9 mouse cellular contexts compared by ENCODE assay signal in genomic region chr19:7017541-7018457, GRCm38 (mm10). TPM values are rescaled to one million over a fixed set of nuclear protein-coding genes. Genes with fewer than 3 reads are reported as not detected.
A peak's percentile ranks its signal among the peaks of the same experiment; 100 is the strongest.
DNase-seq lines count a peak whose midpoint lies in the region; ATAC-seq and TF ChIP-seq lines count a peak whose summit lies in the region.
"Had no signal": no experiment of that assay in that cellular context is flagged by ENCODE, and none has a peak within 500 bp of the region (broad histone marks: within the 10 kb centered on the region; RNA-seq: fewer than 3 reads in every experiment).

No protein-coding gene starts in this region.

- no peak overlapping the region for H3K9ac ChIP-seq in heart, adult 2 months (ENCODE audit: low read depth, low read length)
- no peak overlapping the region for H3K9ac ChIP-seq in lung, postnatal 0 days (replicated peaks; ENCODE audit: low read depth)
- H3K9ac ChIP-seq: neural tube, embryonic 15.5 days had no signal

- no peaks in the 10 kb centered on the region for H3K79me2 ChIP-seq in heart, adult 2 months (replicated peaks; ENCODE audit: control insufficient read depth, insufficient read depth, low read length)

- TF ChIP-seq POLR2A in heart, adult 2 months (IDR thresholded peaks at IDR 0.05; ENCODE audit: insufficient read depth, low read depth, low read length): no peak

- intact Hi-C loops in heart, adult 2 months (cut with DNase I): no loop called here
- intact Hi-C loops in heart, postnatal 25 days (cut with DNase I): no loop called here

- no peaks in the 10 kb centered on the region for H3K36me3 ChIP-seq in heart, adult 2 months (ENCODE audit: control insufficient read depth, insufficient read depth, low read length)
- peaks cover 10% of the 10 kb centered on the region; the same call in 1 of the 2 replicates for H3K36me3 ChIP-seq in lung, postnatal 0 days (ENCODE audit: insufficient read depth, low read length)

- no peak overlapping the region; the same call in 1 of the 2 replicates for H3K27ac ChIP-seq in heart, adult 2 months
- peak overlapping the region; percentile 47 for H3K27ac ChIP-seq in lung, postnatal 0 days (ENCODE audit: low read length)
- H3K27ac ChIP-seq: neural tube, embryonic 15.5 days had no signal

- TF ChIP-seq CTCF in heart, adult 2 months (IDR thresholded peaks at IDR 0.05): no peak
- no peak for TF ChIP-seq CTCF in lung, postnatal 0 days (IDR thresholded peaks at IDR 0.05)

- no peaks in the 10 kb centered on the region for H3K27me3 ChIP-seq in heart, adult 2 months (ENCODE audit: control insufficient read depth, insufficient read depth, low read length)
- no peaks in the 10 kb centered on the region for H3K27me3 ChIP-seq in lung, postnatal 0 days (replicated peaks; ENCODE audit: insufficient read depth, low read length)
- H3K27me3 ChIP-seq: neural tube, embryonic 15.5 days had no signal

- peak; percentile 23 to 45 for DNase-seq in heart, adult 2 months
- no peak for DNase-seq in heart, postnatal 25 days (ENCODE audit: low spot score)
- DNase-seq in lung, postnatal 0 days (ENCODE audit: low spot score): peak; percentile 24
- peak; percentile 49 to 57 for DNase-seq in thymus, adult 18-20 months
- no peak for DNase-seq in urinary bladder, postnatal 14 days (ENCODE audit: low spot score)
- DNase-seq in cerebellum, postnatal 10 days: no peak
- DNase-seq in testis, postnatal 10 days (ENCODE audit: low spot score): no peak

- 0 out of 2 replicates have a peak overlapping the region, but pooled peaks have one; percentile 19 for H3K4me2 ChIP-seq in lung, postnatal 0 days (replicated peaks; ENCODE audit: low read depth, low read length)
- H3K4me2 ChIP-seq: neural tube, embryonic 15.5 days had no signal

- no peaks in the 10 kb centered on the region; the same call in 1 of the 2 replicates for H3K4me1 ChIP-seq in heart, adult 2 months (ENCODE audit: control insufficient read depth, insufficient read depth, low read length)
- H3K4me1 ChIP-seq in lung, postnatal 0 days (ENCODE audit: insufficient read depth, low read depth, low read length): no peaks in the 10 kb centered on the region
- H3K4me1 ChIP-seq: neural tube, embryonic 15.5 days had no signal

- WGBS in heart, adult 2 months: 51% methylated on average over 12 of the region's 12 CpGs
- 63% methylated on average over 12 of the region's 12 CpGs for WGBS in lung, postnatal 0 days

- no peaks in the 10 kb centered on the region for H3K9me3 ChIP-seq in lung, postnatal 0 days (ENCODE audit: low read length)
- H3K9me3 ChIP-seq: neural tube, embryonic 15.5 days had no signal

- ATAC-seq in erythroid progenitor cell, adult 5-6 weeks (replicated peaks; ENCODE audit: low FRiP score, poor library complexity, severe bottlenecking): peak; percentile 84
- ATAC-seq in lung, postnatal 0 days: 0 out of 2 replicates have a peak, but pooled peaks have one; percentile 11

- no peak for TF ChIP-seq EP300 in heart, adult 2 months (IDR thresholded peaks at IDR 0.05; ENCODE audit: insufficient read depth, low read depth, low read length)
- no peak for TF ChIP-seq EP300 in lung, postnatal 0 days (IDR thresholded peaks at IDR 0.05)

- H3K4me3 ChIP-seq in heart, adult 2 months: no peak overlapping the region
- no peak overlapping the region for H3K4me3 ChIP-seq in lung, postnatal 0 days (ENCODE audit: low read depth, low read length)
- H3K4me3 ChIP-seq: neural tube, embryonic 15.5 days had no signal

RNA-seq across cellular contexts. Expression of gene Fermt3, which starts 1.5 kb away (rescaled TPM):
- total RNA-seq in heart, adult 2 months (2021): 1 to 10 TPM; 5.2 to 9.0 TPM
- 4.7 and 7.8 TPM in 2 replicates for polyA plus RNA-seq in heart, adult 2 months (2012; rRNA removed)
- 1 to 10 TPM; 4.4 to 4.7 TPM for total RNA-seq in heart, postnatal 25 days (2021)
- 30.6 and 38.6 TPM in 2 replicates for total RNA-seq in erythroid progenitor cell, adult 5-6 weeks (2015; ENCODE audit: low replicate concordance)
- total RNA-seq in erythroid progenitor cell, adult 5-6 weeks (2017; ENCODE audit: low replicate concordance): 63.9 and 69.1 TPM in 2 replicates
- polyA plus RNA-seq in lung, postnatal 0 days (2015; fragmentation: Nextera tagmentation; extraction: Ambion mirVana): 15.8 and 16.0 TPM in 2 replicates

RNA-seq across cellular contexts. Expression of gene Trpt1, which starts 21.9 kb away (rescaled TPM):
- 10 to 100 TPM; 20.7 to 26.3 TPM for total RNA-seq in heart, adult 2 months (2021)
- 26.4 and 30.7 TPM in 2 replicates for polyA plus RNA-seq in heart, adult 2 months (2012; rRNA removed)
- 10 to 100 TPM; 23.1 to 24.0 TPM for total RNA-seq in heart, postnatal 25 days (2021)
- not detected in 2 replicates for total RNA-seq in erythroid progenitor cell, adult 5-6 weeks (2015; ENCODE audit: low replicate concordance)
- not detected in 2 replicates for total RNA-seq in erythroid progenitor cell, adult 5-6 weeks (2017; ENCODE audit: low replicate concordance)
- polyA plus RNA-seq in lung, postnatal 0 days (2015; fragmentation: Nextera tagmentation; extraction: Ambion mirVana): 11.0 and 11.5 TPM in 2 replicates

RNA-seq across cellular contexts. Expression of gene Nudt22, which starts 21.9 kb away (rescaled TPM):
- total RNA-seq in heart, adult 2 months (2021): 10 to 100 TPM; 25.5 to 33.6 TPM
- 44.5 and 47.4 TPM in 2 replicates for polyA plus RNA-seq in heart, adult 2 months (2012; rRNA removed)
- 10 to 100 TPM; 26.9 to 27.9 TPM for total RNA-seq in heart, postnatal 25 days (2021)
- 4.2 and 10.1 TPM in 2 replicates for total RNA-seq in erythroid progenitor cell, adult 5-6 weeks (2015; ENCODE audit: low replicate concordance)
- total RNA-seq in erythroid progenitor cell, adult 5-6 weeks (2017; ENCODE audit: low replicate concordance): 0.26 and 3.9 TPM in 2 replicates
- polyA plus RNA-seq in lung, postnatal 0 days (2015; fragmentation: Nextera tagmentation; extraction: Ambion mirVana): 21.0 and 24.9 TPM in 2 replicates

RNA-seq across cellular contexts. Expression of gene Stip1, which starts 22.0 kb away (rescaled TPM):
- 100 to 1,000 TPM; 117 to 121 TPM for total RNA-seq in heart, adult 2 months (2021)
- 49.9 and 80.2 TPM in 2 replicates for polyA plus RNA-seq in heart, adult 2 months (2012; rRNA removed)
- total RNA-seq in heart, postnatal 25 days (2021): 100 to 1,000 TPM; 110 to 129 TPM
- total RNA-seq in erythroid progenitor cell, adult 5-6 weeks (2015; ENCODE audit: low replicate concordance): 59.5 and 78.6 TPM in 2 replicates
- total RNA-seq in erythroid progenitor cell, adult 5-6 weeks (2017; ENCODE audit: low replicate concordance): 48.1 and 60.8 TPM in 2 replicates
- polyA plus RNA-seq in lung, postnatal 0 days (2015; fragmentation: Nextera tagmentation; extraction: Ambion mirVana): 51.8 and 58.5 TPM in 2 replicates

RNA-seq across cellular contexts. Expression of gene Dnajc4, which starts 25.4 kb away (rescaled TPM):
- 10 to 100 TPM; 45.6 to 57.4 TPM for total RNA-seq in heart, adult 2 months (2021)
- polyA plus RNA-seq in heart, adult 2 months (2012; rRNA removed): 57.6 and 68.4 TPM in 2 replicates
- 10 to 100 TPM; 48.2 to 56.1 TPM for total RNA-seq in heart, postnatal 25 days (2021)
- total RNA-seq in erythroid progenitor cell, adult 5-6 weeks (2015; ENCODE audit: low replicate concordance): 11.5 TPM in 1 of 2 replicates, not detected in the other
- 2.2 and 2.6 TPM in 2 replicates for total RNA-seq in erythroid progenitor cell, adult 5-6 weeks (2017; ENCODE audit: low replicate concordance)
- 32.7 and 33.2 TPM in 2 replicates for polyA plus RNA-seq in lung, postnatal 0 days (2015; fragmentation: Nextera tagmentation; extraction: Ambion mirVana)

Comparison
In these comparisons a context has a peak if more than half of its experiments do, and no peak if none do; other contexts are left out.
1. DNase-seq: peak in heart, adult 2 months (2 of 2), lung, postnatal 0 days (single experiment) and thymus, adult 18-20 months (2 of 2); none in heart, postnatal 25 days (single experiment), urinary bladder, postnatal 14 days (single experiment), cerebellum, postnatal 10 days (0 of 2) and testis, postnatal 10 days (single experiment).
2. RNA of gene Trpt1, which starts 21.9 kb away (total RNA-seq): 20.7 to 26.3 TPM in heart, adult 2 months and 23.1 to 24.0 TPM in heart, postnatal 25 days; not detected in erythroid progenitor cell, adult 5-6 weeks; every median in the first group is over 10 times any median in the second.